Mouse (Mus musculus) forebrain, embryonic 15.5 days (tissue): ENCODE measurements around the gene Vmn1r152. TPM values are rescaled to one million over a fixed set of nuclear protein-coding genes. Genes with fewer than 3 reads are reported as not detected.
"Not testable (repeated sequence)": the region's sequence is repeated elsewhere in the genome, so short reads cannot be mapped to it uniquely, and the experiment has no call there.

Experiments used
- ATAC-seq: fragments of 200-750 bp; cut with Nextera tagmentation; replicated peaks from 2 replicates; pipeline ENCODE4 v1.8.0; 2017; ENCODE audit warnings: mild to moderate bottlenecking, moderate TSS enrichment, moderate library complexity
- H3K27ac ChIP-seq: fragments of 300-500 bp; sonication (generic); replicated peaks from 2 replicates; pipeline ENCODE4 v1.5.1; 2015; ENCODE audit warnings: mild to moderate bottlenecking, inconsistent platforms
- H3K27me3 ChIP-seq: fragments of 300-500 bp; sonication (generic); 2 replicates; pipeline ENCODE4 v1.6.1; 2015; ENCODE audit warnings: inconsistent platforms
- H3K36me3 ChIP-seq: fragments of 300-500 bp; sonication (generic); 2 replicates; pipeline ENCODE4 v1.6.1; 2015; ENCODE audit warnings: mild to moderate bottlenecking, inconsistent platforms
- H3K4me1 ChIP-seq: fragments of 300-500 bp; sonication (generic); 2 replicates; pipeline ENCODE4 v1.6.1; 2015; ENCODE audit warnings: inconsistent platforms
- H3K4me2 ChIP-seq: fragments of 300-500 bp; sonication (generic); replicated peaks from 2 replicates; pipeline ENCODE4 v1.6.1; 2015; ENCODE audit warnings: mild to moderate bottlenecking, inconsistent platforms
- H3K4me3 ChIP-seq: fragments of 300-500 bp; sonication (generic); 2 replicates; pipeline ENCODE4 v1.5.1; 2015; ENCODE audit warnings: mild to moderate bottlenecking, inconsistent platforms
- H3K9ac ChIP-seq: fragments of 300-500 bp; sonication (generic); replicated peaks from 2 replicates; pipeline ENCODE4 v1.6.1; 2015; ENCODE audit warnings: mild to moderate bottlenecking, inconsistent platforms
- H3K9me3 ChIP-seq: fragments of 300-500 bp; sonication (generic); 2 replicates; pipeline ENCODE4 v1.6.1; 2016; ENCODE audit warnings: inconsistent platforms
- WGBS: fragments of 180-500 bp; shearing (Covaris S2); methylation state at CpG from one replicate; pipeline ENCODE4 v1.1.7; 2015; ENCODE audit warnings: mixed read lengths; 5-methylcytosine and 5-hydroxymethylcytosine counted together
- polyA plus RNA-seq: library from polyadenylated mRNA; unstranded; fragments of >200 nt; fragmentation: Nextera tagmentation; extraction: Ambion mirVana; gene quantifications from 2 replicates; pipeline ENCODE4 v1.2.1, GENCODE M21; 2015

Gene Vmn1r152
- not detected in 2 replicates for polyA plus RNA-seq

GRCm38 (mm10) chr7:22522667-22523066, at the start of gene Vmn1r152:
Gene Vmn1r152 (plus strand): TSS chr7:22522967.
- not testable (repeated sequence) for ATAC-seq

GRCm38 (mm10) chr7:22499578-22499977, 23.2 kb upstream of the Vmn1r152 start, which contains the start of gene Vmn1r151:
Gene Vmn1r151 (minus strand): TSS chr7:22499678.
- H3K9me3 ChIP-seq, H3K4me1 ChIP-seq, H3K27me3 ChIP-seq, H3K4me2 ChIP-seq, H3K27ac ChIP-seq, ATAC-seq, H3K36me3 ChIP-seq, H3K4me3 ChIP-seq, H3K9ac ChIP-seq: not testable (repeated sequence)
- 53% methylated on average over 2 of the region's 3 CpGs for WGBS

More at GRCm38 (mm10) chr7:22522667-22523066, at the start of gene Vmn1r152:
- not testable (repeated sequence) for H3K9ac ChIP-seq, H3K4me1 ChIP-seq, H3K4me2 ChIP-seq, H3K4me3 ChIP-seq, H3K27ac ChIP-seq, H3K27me3 ChIP-seq, H3K9me3 ChIP-seq, H3K36me3 ChIP-seq
- no CpG with 5 or more reads among the region's 3 CpGs for WGBS

GRCm38 (mm10) chr7:22534787-22535186, 12.0 kb downstream of the Vmn1r152 start, which contains the start of gene Gm8677:
Gene Gm8677 (minus strand): TSS chr7:22534887.
- no CpG with 5 or more reads among the region's 1 CpGs for WGBS

GRCm38 (mm10) chr7:22565243-22565642, 42.5 kb downstream of the Vmn1r152 start, which contains the start of gene Gm4201:
Gene Gm4201 (minus strand): TSS chr7:22565343.
- not testable (repeated sequence) for H3K9me3 ChIP-seq, ATAC-seq

More at GRCm38 (mm10) chr7:22534787-22535186, 12.0 kb downstream of the Vmn1r152 start, which contains the start of gene Gm8677:
- not testable (repeated sequence) for H3K9ac ChIP-seq, ATAC-seq, H3K27ac ChIP-seq, H3K4me1 ChIP-seq, H3K27me3 ChIP-seq, H3K36me3 ChIP-seq, H3K4me3 ChIP-seq, H3K4me2 ChIP-seq, H3K9me3 ChIP-seq

More at GRCm38 (mm10) chr7:22565243-22565642, 42.5 kb downstream of the Vmn1r152 start, which contains the start of gene Gm4201:
- not testable (repeated sequence) for H3K9ac ChIP-seq, H3K4me1 ChIP-seq, H3K27me3 ChIP-seq, H3K4me2 ChIP-seq, H3K36me3 ChIP-seq, H3K27ac ChIP-seq, H3K4me3 ChIP-seq
- no CpG with 5 or more reads among the region's 3 CpGs for WGBS

Other genes with a start within 250 kb of the Vmn1r152 start
- not detected in 2 replicates for gene Gm4187, start 193.2 kb upstream of the Vmn1r152 start, polyA plus RNA-seq
- not detected in 2 replicates for gene Gm8660, start 151.9 kb upstream of the Vmn1r152 start, polyA plus RNA-seq
- not detected in 2 replicates for gene Vmn1r148, start 109.4 kb upstream of the Vmn1r152 start, polyA plus RNA-seq
- not detected in 2 replicates for gene Vmn1r149, start 84.7 kb upstream of the Vmn1r152 start, polyA plus RNA-seq
- gene Gm10665, start 58.9 kb upstream of the Vmn1r152 start, polyA plus RNA-seq = not detected in 2 replicates
- gene Vmn1r151, start 23.3 kb upstream of the Vmn1r152 start, polyA plus RNA-seq = not detected in 2 replicates
- gene Gm8677, start 11.9 kb downstream of the Vmn1r152 start, polyA plus RNA-seq = not detected in 2 replicates
- not detected in 2 replicates for gene Gm4201, start 42.4 kb downstream of the Vmn1r152 start, polyA plus RNA-seq
- not detected in 2 replicates for gene Gm4565, start 65.2 kb downstream of the Vmn1r152 start, polyA plus RNA-seq
- not detected in 2 replicates for gene Vmn1r155, start 135.1 kb downstream of the Vmn1r152 start, polyA plus RNA-seq
- not detected in 2 replicates for gene Gm8693, start 169.3 kb downstream of the Vmn1r152 start, polyA plus RNA-seq
- gene Gm4567, start 196.7 kb downstream of the Vmn1r152 start, polyA plus RNA-seq = not detected in 2 replicates
- not detected in 2 replicates for gene Vmn1r157, start 238.7 kb downstream of the Vmn1r152 start, polyA plus RNA-seq